Mouse (Mus musculus): ENCODE measurements at regions not wholly inside any gene's neighbourhood (a gene's known extent, or its start where the extent isn't known, plus 50 kb on each side); places are given as distances from the start of the nearest gene placed in this dataset.

- TF ChIP-seq CTCF (IDR thresholded peaks at IDR 0.05; ENCODE audit: low read depth) (no peak), EP300 (IDR thresholded peaks at IDR 0.05; ENCODE audit: low read depth) (no peak)
Observed at GRCm38 (mm10) chr9:85052526-85052925, 260.0 kb upstream of the Gm11114 start.

All from liver, postnatal 0 days (tissue).